Mouse (Mus musculus) lung, adult 2 months (tissue): ENCODE results near the gene Cmtr1.

Experiments
- CTCF ChIP-seq: fragments of 200-500 bp; IDR thresholded peaks from 2 replicates; pipeline ENCODE4 v1.5.1; 2011; ENCODE audit warnings: mild to moderate bottlenecking, low read length, control low read depth; ENCODE audit not compliant: insufficient read depth
- POLR2A ChIP-seq: fragments of 200-500 bp; IDR thresholded peaks from 2 replicates; pipeline ENCODE4 v1.6.1; 2011; ENCODE audit warnings: low read depth, mild to moderate bottlenecking, control low read depth, low read length, borderline replicate concordance; ENCODE audit errors: extremely low read depth

- TF ChIP-seq POLR2A = no peak
- no peak for TF ChIP-seq CTCF
Measured at GRCm38 (mm10) chr17:29731266-29731952, 71.0 kb downstream of the Cmtr1 start.
